ENCODE assay signal across 8 mouse cellular contexts in the genomic region with DNA sequence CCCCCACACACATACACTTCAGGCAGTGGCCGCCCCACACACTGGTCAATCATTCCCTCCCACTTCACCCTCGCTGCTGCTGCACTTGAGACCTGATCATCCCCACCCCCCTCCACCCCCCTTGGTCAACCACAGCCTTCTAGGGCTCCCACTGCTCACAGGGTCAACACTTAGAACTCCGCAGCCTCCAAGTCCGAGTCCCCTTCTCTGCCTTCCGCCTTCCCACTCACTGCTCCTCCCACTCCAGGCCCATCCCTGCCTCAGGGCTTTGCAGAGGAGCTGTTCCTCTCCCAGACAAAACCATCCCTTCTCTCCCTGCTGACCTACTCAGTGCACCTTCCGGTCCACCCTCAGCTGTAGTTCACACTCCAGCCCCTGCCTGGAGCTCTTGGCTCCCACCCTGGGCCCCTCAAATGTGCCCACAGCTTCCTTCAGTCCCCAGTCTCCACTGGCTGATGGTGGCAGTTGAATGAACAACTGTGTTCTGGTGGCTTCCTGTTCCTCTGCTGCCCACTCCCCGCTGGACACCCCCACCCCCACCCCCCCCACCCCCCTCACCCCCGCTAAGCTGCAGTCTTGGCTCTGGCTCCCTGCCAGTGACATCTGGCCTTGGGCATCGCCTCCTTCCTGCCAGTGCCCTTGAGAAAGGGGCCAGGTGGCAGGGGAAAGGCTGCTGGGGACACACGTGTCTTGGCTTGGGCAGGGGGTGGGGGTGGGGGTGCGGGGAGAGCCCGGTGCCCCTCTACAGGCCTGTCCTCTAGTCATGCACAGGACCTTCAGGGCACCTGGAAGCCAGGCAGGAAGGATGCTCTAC. TPM values are rescaled to one million over a fixed set of nuclear protein-coding genes. Genes with fewer than 3 reads are reported as not detected.
DNase-seq lines count a peak whose midpoint lies in the region; ATAC-seq and TF ChIP-seq lines count a peak whose summit lies in the region.

No protein-coding gene starts in this region.

- ATAC-seq in embryonic facial prominence, embryonic 13.5 days (ENCODE audit: insufficient number of reproducible peaks, insufficient read depth, low FRiP score, low TSS enrichment, low read depth): 0 out of 2 replicates have a peak, but pooled peaks have one; percentile 2
- ATAC-seq in liver, embryonic 13.5 days (ENCODE audit: low read depth): peak; percentile 13; the same call in 1 of the 2 replicates

- no peak for TF ChIP-seq CTCF in C2C12 (IDR thresholded peaks at IDR 0.05; ENCODE audit: control insufficient read depth, insufficient read depth, insufficient read length)

- H3K27me3 ChIP-seq in C2C12 (ENCODE audit: control insufficient read depth, insufficient read depth, insufficient read length): no peaks in the 10 kb centered on the region
- peaks cover 22% of the 10 kb centered on the region for H3K27me3 ChIP-seq in embryonic facial prominence, embryonic 13.5 days
- H3K27me3 ChIP-seq in liver, embryonic 13.5 days: peaks cover 69% of the 10 kb centered on the region
- no peaks in the 10 kb centered on the region for H3K27me3 ChIP-seq in myocyte (ENCODE audit: control insufficient read depth, insufficient read depth, insufficient read length)

- intact Hi-C loops in heart, postnatal 25 days (cut with DNase I): no loop called here

- H3K27ac ChIP-seq in embryonic facial prominence, embryonic 13.5 days: peak overlapping the region; percentile 87
- H3K27ac ChIP-seq in liver, embryonic 13.5 days: no peak overlapping the region

- DNase-seq in 3T3-L1 (ENCODE audit: low read depth, low spot score): peak; percentile 96
- DNase-seq in heart, postnatal 25 days (ENCODE audit: low spot score): peak; percentile 29
- no peak for DNase-seq in liver, embryonic 13.5 days
- DNase-seq in spleen, adult 12 weeks (ENCODE audit: low spot score): no peak
- no peak for DNase-seq in layer of hippocampus, postnatal 36 days

- no peaks in the 10 kb centered on the region for H3K36me3 ChIP-seq in C2C12 (ENCODE audit: control insufficient read depth, insufficient read depth)
- H3K36me3 ChIP-seq in embryonic facial prominence, embryonic 13.5 days: no peaks in the 10 kb centered on the region
- no peaks in the 10 kb centered on the region for H3K36me3 ChIP-seq in liver, embryonic 13.5 days
- H3K36me3 ChIP-seq in myocyte (ENCODE audit: control insufficient read depth, insufficient read depth): no peaks in the 10 kb centered on the region

- TF ChIP-seq POLR2A in myocyte (IDR thresholded peaks at IDR 0.05; ENCODE audit: insufficient read length, low read depth): peak; percentile 36

- H3K4me1 ChIP-seq in embryonic facial prominence, embryonic 13.5 days: peaks cover 63% of the 10 kb centered on the region
- peaks cover 71% of the 10 kb centered on the region for H3K4me1 ChIP-seq in liver, embryonic 13.5 days (replicated peaks)

- no peaks in the 10 kb centered on the region for H3K79me3 ChIP-seq in C2C12 (ENCODE audit: low read depth)

- H3K4me2 ChIP-seq in embryonic facial prominence, embryonic 13.5 days: peak overlapping the region; percentile 53
- peak overlapping the region; percentile 55 for H3K4me2 ChIP-seq in liver, embryonic 13.5 days
- H3K4me2 ChIP-seq in myocyte (ENCODE audit: low read depth): peak overlapping the region; percentile 80

- no peaks in the 10 kb centered on the region for H3K79me2 ChIP-seq in C2C12 (ENCODE audit: control insufficient read depth, insufficient read depth)
- H3K79me2 ChIP-seq in myocyte (ENCODE audit: control insufficient read depth, insufficient read depth): no peaks in the 10 kb centered on the region

- no peaks in the 10 kb centered on the region for H3K9me3 ChIP-seq in embryonic facial prominence, embryonic 13.5 days
- H3K9me3 ChIP-seq in liver, embryonic 13.5 days (replicated peaks): no peaks in the 10 kb centered on the region

- H3K9ac ChIP-seq in embryonic facial prominence, embryonic 13.5 days: 0 out of 2 replicates have a peak overlapping the region, but pooled peaks have one; percentile 44
- no peak overlapping the region for H3K9ac ChIP-seq in liver, embryonic 13.5 days

- H3ac ChIP-seq in C2C12 (ENCODE audit: control insufficient read depth, insufficient read length, low read depth): peak overlapping the region; percentile 35
- no peak overlapping the region for H3ac ChIP-seq in myocyte (ENCODE audit: control insufficient read depth, insufficient read length)

- no peak overlapping the region for H3K4me3 ChIP-seq in C2C12 (ENCODE audit: insufficient read depth, poor library complexity, severe bottlenecking)
- peak overlapping the region; percentile 20 for H3K4me3 ChIP-seq in embryonic facial prominence, embryonic 13.5 days
- peak overlapping the region; percentile 30 for H3K4me3 ChIP-seq in liver, embryonic 13.5 days (replicated peaks)
- peak overlapping the region; percentile 14 for H3K4me3 ChIP-seq in myocyte

- WGBS in embryonic facial prominence, embryonic 13.5 days: 2% methylated on average over 12 of the region's 12 CpGs
- WGBS in liver, embryonic 13.5 days (ENCODE audit: insufficient replicate concordance): 7% methylated on average over 12 of the region's 12 CpGs

TF ChIP-seq in C2C12, 6 proteins besides CTCF, POLR2A, EP300 and RAD21:
- TF ChIP-seq FOSL1 (IDR thresholded peaks at IDR 0.05; ENCODE audit: insufficient read depth, low read length, poor library complexity, severe bottlenecking) (no peak), CEBPB (IDR thresholded peaks at IDR 0.05; ENCODE audit: low read depth) (no peak), USF1 (IDR thresholded peaks at IDR 0.05; ENCODE audit: low read depth) (no peak), MAX (IDR thresholded peaks at IDR 0.05) (no peak), MYOD1 (IDR thresholded peaks at IDR 0.05; ENCODE audit: control insufficient read depth, insufficient read length, low read depth) (no peak), MYOG (IDR thresholded peaks at IDR 0.05; ENCODE audit: control insufficient read depth, extremely low read depth, insufficient read length) (no peak)

TF ChIP-seq in myocyte, 11 proteins besides CTCF, POLR2A, EP300 and RAD21:
- no peak for TF ChIP-seq MYOG (IDR thresholded peaks at IDR 0.05; ENCODE audit: control insufficient read depth in 1 of 3, insufficient read depth in 1 of 3, insufficient read length in 2 of 3, low read depth in 2 of 3)

RNA-seq across cellular contexts. Expression of a gene that starts 3.5 kb away (rescaled TPM):
- polyA plus RNA-seq in C2C12 (2012; fragmentation: generic; extraction: Trizol) (8.6 TPM), myocyte (2012; fragmentation: generic; extraction: Trizol) (15.3 TPM)
- polyA plus RNA-seq in embryonic facial prominence, embryonic 13.5 days (2015; fragmentation: Nextera tagmentation; extraction: Ambion mirVana): 12.8 and 17.2 TPM in 2 replicates
- 1 to 10 TPM; 6.7 to 7.4 TPM for total RNA-seq in heart, postnatal 25 days (2021)
- 7.3 and 7.6 TPM in 2 replicates for polyA plus RNA-seq in liver, embryonic 13.5 days (2015; fragmentation: Nextera tagmentation; extraction: Ambion mirVana)
- 1 to 10 TPM; 1.3 to 3.0 TPM for total RNA-seq in layer of hippocampus, postnatal 36 days (2021)

RNA-seq across cellular contexts. Expression of a gene that starts 8.7 kb away (rescaled TPM):
- polyA plus RNA-seq in C2C12 (2012; fragmentation: generic; extraction: Trizol) (0.25 TPM), myocyte (2012; fragmentation: generic; extraction: Trizol) (0.78 TPM)
- polyA plus RNA-seq in embryonic facial prominence, embryonic 13.5 days (2015; fragmentation: Nextera tagmentation; extraction: Ambion mirVana): 1.3 and 2.0 TPM in 2 replicates
- 1 to 10 TPM; 1.9 to 2.8 TPM for total RNA-seq in heart, postnatal 25 days (2021)
- polyA plus RNA-seq in liver, embryonic 13.5 days (2015; fragmentation: Nextera tagmentation; extraction: Ambion mirVana): 0.50 and 0.56 TPM in 2 replicates
- total RNA-seq in layer of hippocampus, postnatal 36 days (2021): 1 to 10 TPM; 3.6 to 3.9 TPM

RNA-seq across cellular contexts. Expression of a gene that starts 23.0 kb away (rescaled TPM):
- 7.1 TPM for polyA plus RNA-seq in C2C12 (2012; fragmentation: generic; extraction: Trizol)
- polyA plus RNA-seq in embryonic facial prominence, embryonic 13.5 days (2015; fragmentation: Nextera tagmentation; extraction: Ambion mirVana): 63.4 and 71.4 TPM in 2 replicates
- total RNA-seq in heart, postnatal 25 days (2021): 1 to 10 TPM; 8.4 to 9.7 TPM
- polyA plus RNA-seq in liver, embryonic 13.5 days (2015; fragmentation: Nextera tagmentation; extraction: Ambion mirVana): 2.3 and 2.7 TPM in 2 replicates
- polyA plus RNA-seq in myocyte (2012; fragmentation: generic; extraction: Trizol): 11.3 TPM
- 10 to 100 TPM; 33.2 to 33.9 TPM for total RNA-seq in layer of hippocampus, postnatal 36 days (2021)

RNA-seq across cellular contexts. Expression of a gene that starts 30.3 kb away (rescaled TPM):
- polyA plus RNA-seq in C2C12 (2012; fragmentation: generic; extraction: Trizol) (20.8 TPM), myocyte (2012; fragmentation: generic; extraction: Trizol) (28.0 TPM)
- 52.7 and 54.9 TPM in 2 replicates for polyA plus RNA-seq in embryonic facial prominence, embryonic 13.5 days (2015; fragmentation: Nextera tagmentation; extraction: Ambion mirVana)
- total RNA-seq in heart, postnatal 25 days (2021): 1 to 10 TPM; 8.0 to 8.5 TPM
- 10.7 and 10.9 TPM in 2 replicates for polyA plus RNA-seq in liver, embryonic 13.5 days (2015; fragmentation: Nextera tagmentation; extraction: Ambion mirVana)
- total RNA-seq in layer of hippocampus, postnatal 36 days (2021): 10 to 100 TPM; 26.2 to 27.9 TPM

RNA-seq across cellular contexts. Expression of a gene that starts 31.0 kb away (rescaled TPM):
- polyA plus RNA-seq in C2C12 (2012; fragmentation: generic; extraction: Trizol) (8.5 TPM), myocyte (2012; fragmentation: generic; extraction: Trizol) (11.8 TPM)
- polyA plus RNA-seq in embryonic facial prominence, embryonic 13.5 days (2015; fragmentation: Nextera tagmentation; extraction: Ambion mirVana): 13.6 and 14.5 TPM in 2 replicates
- total RNA-seq in heart, postnatal 25 days (2021): 10 to 100 TPM in 1 of 2 experiments, 1 to 10 TPM in 1; 9.4 to 10.1 TPM
- polyA plus RNA-seq in liver, embryonic 13.5 days (2015; fragmentation: Nextera tagmentation; extraction: Ambion mirVana): 1.9 and 2.2 TPM in 2 replicates
- 10 to 100 TPM; 31.6 to 41.0 TPM for total RNA-seq in layer of hippocampus, postnatal 36 days (2021)

Comparison
In these comparisons a context has a peak if more than half of its experiments do, and no peak if none do; other contexts are left out.
1. DNase-seq: peak in 3T3-L1 (single experiment) and heart, postnatal 25 days (single experiment); none in liver, embryonic 13.5 days (single experiment), spleen, adult 12 weeks (single experiment) and layer of hippocampus, postnatal 36 days (0 of 2).
2. Peak in every context shown above with its lines, with median percentiles within 50 percentile points of each other: H3K4me2 ChIP-seq.